Mouse (Mus musculus): ENCODE results near the gene Kif21a. TPM values are rescaled to one million over a fixed set of nuclear protein-coding genes. Genes with fewer than 3 reads are reported as not detected.
A peak's percentile ranks its signal among the peaks of the same experiment; 100 is the strongest.

Gene Kif21a
- polyA plus RNA-seq (2014; fragmentation: Nextera tagmentation; extraction: Ambion mirVana), result 23.3 and 25.9 TPM in 2 replicates

- Histone ChIP-seq H3K4me3 (ENCODE audit: low read depth, low read length) (peak within 1 kb of the TSS; percentile 86), H3K27me3 (ENCODE audit: control insufficient read depth, insufficient read depth, low read length) (no peaks in the 10 kb centered on the region), H3K9ac (replicated peaks; ENCODE audit: low read depth, low read length) (peak within 1 kb of the TSS; percentile 62), H3K27ac (ENCODE audit: low read length) (peak within 1 kb of the TSS; percentile 84), H3K36me3 (ENCODE audit: control insufficient read depth, insufficient read depth, low read length) (no peaks in the 10 kb centered on the region), H3K9me3 (ENCODE audit: control insufficient read depth, low read depth, low read length) (no peaks in the 10 kb centered on the region), H3K4me2 (replicated peaks; ENCODE audit: low read depth, low read length) (peak within 1 kb of the TSS; percentile 99), H3K4me1 (ENCODE audit: control insufficient read depth, insufficient read depth, low read length) (no peaks in the 10 kb centered on the region)
- under 1% methylated on average over 69 of the region's 89 CpGs for WGBS
- ATAC-seq (ENCODE audit: insufficient number of reproducible peaks, insufficient read depth, low FRiP score, low read depth), result peak; percentile 89
Observed at GRCm38 (mm10) chr15:91049496-91050441, at the start of gene Kif21a. TSS of gene Kif21a (minus strand) at chr15:91049948.

- Histone ChIP-seq H3K9me3 (ENCODE audit: control insufficient read depth, low read depth, low read length) (no peaks in the 10 kb centered on the region), H3K4me3 (ENCODE audit: low read depth, low read length) (no peak overlapping the region), H3K27me3 (ENCODE audit: control insufficient read depth, insufficient read depth, low read length) (no peaks in the 10 kb centered on the region), H3K4me2 (replicated peaks; ENCODE audit: low read depth, low read length) (no peak overlapping the region), H3K4me1 (ENCODE audit: control insufficient read depth, insufficient read depth, low read length) (no peaks in the 10 kb centered on the region), H3K36me3 (ENCODE audit: control insufficient read depth, insufficient read depth, low read length) (no peaks in the 10 kb centered on the region), H3K9ac (replicated peaks; ENCODE audit: low read depth, low read length) (no peak overlapping the region), H3K27ac (ENCODE audit: low read length) (no peak overlapping the region)
- 73% methylated on average over 6 of the region's 6 CpGs for WGBS
- ATAC-seq (ENCODE audit: insufficient number of reproducible peaks, insufficient read depth, low FRiP score, low read depth), result no peak
Observed at GRCm38 (mm10) chr15:91096606-91097005, 46.9 kb upstream of the Kif21a start.

- Histone ChIP-seq H3K9me3 (ENCODE audit: control insufficient read depth, low read depth, low read length) (no peaks in the 10 kb centered on the region), H3K4me3 (ENCODE audit: low read depth, low read length) (no peak overlapping the region), H3K27me3 (ENCODE audit: control insufficient read depth, insufficient read depth, low read length) (no peaks in the 10 kb centered on the region), H3K36me3 (ENCODE audit: control insufficient read depth, insufficient read depth, low read length) (no peaks in the 10 kb centered on the region), H3K27ac (ENCODE audit: low read length) (no peak overlapping the region), H3K9ac (replicated peaks; ENCODE audit: low read depth, low read length) (no peak overlapping the region), H3K4me2 (replicated peaks; ENCODE audit: low read depth, low read length) (no peak overlapping the region), H3K4me1 (ENCODE audit: control insufficient read depth, insufficient read depth, low read length) (no peaks in the 10 kb centered on the region)
- 71% methylated on average over 7 of the region's 7 CpGs for WGBS
- no peak for ATAC-seq (ENCODE audit: insufficient number of reproducible peaks, insufficient read depth, low FRiP score, low read depth)
Observed at GRCm38 (mm10) chr15:91089427-91089826, 39.7 kb upstream of the Kif21a start.

- H3K36me3 ChIP-seq (ENCODE audit: control insufficient read depth, insufficient read depth, low read length), result no peaks in the 10 kb centered on the region
- no peak overlapping the region for H3K27ac ChIP-seq (ENCODE audit: low read length)
- ATAC-seq (ENCODE audit: insufficient number of reproducible peaks, insufficient read depth, low FRiP score, low read depth), result no peak
- WGBS, result 66% methylated on average over 12 of the region's 12 CpGs
- H3K4me1 ChIP-seq (ENCODE audit: control insufficient read depth, insufficient read depth, low read length), result no peaks in the 10 kb centered on the region
- H3K4me3 ChIP-seq (ENCODE audit: low read depth, low read length), result no peak overlapping the region
- no peaks in the 10 kb centered on the region for H3K27me3 ChIP-seq (ENCODE audit: control insufficient read depth, insufficient read depth, low read length)
- H3K4me2 ChIP-seq (replicated peaks; ENCODE audit: low read depth, low read length), result no peak overlapping the region
- no peaks in the 10 kb centered on the region for H3K9me3 ChIP-seq (ENCODE audit: control insufficient read depth, low read depth, low read length)
- H3K9ac ChIP-seq (replicated peaks; ENCODE audit: low read depth, low read length), result no peak overlapping the region
Observed at GRCm38 (mm10) chr15:91088071-91088470, 38.3 kb upstream of the Kif21a start.

GRCm38 (mm10) chr15:91077457-91078410 is 28.0 kb upstream of the Kif21a start:
- Histone ChIP-seq H3K4me3 (ENCODE audit: low read depth, low read length) (no peak overlapping the region), H3K36me3 (ENCODE audit: control insufficient read depth, insufficient read depth, low read length) (no peaks in the 10 kb centered on the region), H3K4me2 (replicated peaks; ENCODE audit: low read depth, low read length) (no peak overlapping the region), H3K27ac (ENCODE audit: low read length) (no peak overlapping the region), H3K9ac (replicated peaks; ENCODE audit: low read depth, low read length) (no peak overlapping the region), H3K9me3 (ENCODE audit: control insufficient read depth, low read depth, low read length) (no peaks in the 10 kb centered on the region), H3K4me1 (ENCODE audit: control insufficient read depth, insufficient read depth, low read length) (0 out of 2 replicates have a peak, but pooled peaks cover 2% of the 10 kb centered on the region), H3K27me3 (ENCODE audit: control insufficient read depth, insufficient read depth, low read length) (no peaks in the 10 kb centered on the region)
- WGBS, result 36% methylated on average over 15 of the region's 15 CpGs
- ATAC-seq (ENCODE audit: insufficient number of reproducible peaks, insufficient read depth, low FRiP score, low read depth), result no peak

GRCm38 (mm10) chr15:91072440-91072839 is 22.7 kb upstream of the Kif21a start:
- WGBS, result 84% methylated on average over 1 of the region's 1 CpGs
- H3K4me1 ChIP-seq (ENCODE audit: control insufficient read depth, insufficient read depth, low read length), result no peaks in the 10 kb centered on the region
- H3K4me3 ChIP-seq (ENCODE audit: low read depth, low read length), result no peak overlapping the region
- H3K9me3 ChIP-seq (ENCODE audit: control insufficient read depth, low read depth, low read length), result no peaks in the 10 kb centered on the region
- no peaks in the 10 kb centered on the region for H3K27me3 ChIP-seq (ENCODE audit: control insufficient read depth, insufficient read depth, low read length)
- no peak overlapping the region for H3K27ac ChIP-seq (ENCODE audit: low read length)
- H3K36me3 ChIP-seq (ENCODE audit: control insufficient read depth, insufficient read depth, low read length), result no peaks in the 10 kb centered on the region
- H3K9ac ChIP-seq (replicated peaks; ENCODE audit: low read depth, low read length), result no peak overlapping the region
- ATAC-seq (ENCODE audit: insufficient number of reproducible peaks, insufficient read depth, low FRiP score, low read depth), result no peak
- no peak overlapping the region for H3K4me2 ChIP-seq (replicated peaks; ENCODE audit: low read depth, low read length)

- Histone ChIP-seq H3K4me2 (replicated peaks; ENCODE audit: low read depth, low read length) (no peak overlapping the region), H3K27me3 (ENCODE audit: control insufficient read depth, insufficient read depth, low read length) (no peaks in the 10 kb centered on the region), H3K36me3 (ENCODE audit: control insufficient read depth, insufficient read depth, low read length) (no peaks in the 10 kb centered on the region), H3K4me3 (ENCODE audit: low read depth, low read length) (no peak overlapping the region), H3K9me3 (ENCODE audit: control insufficient read depth, low read depth, low read length) (no peaks in the 10 kb centered on the region), H3K9ac (replicated peaks; ENCODE audit: low read depth, low read length) (no peak overlapping the region), H3K27ac (ENCODE audit: low read length) (no peak overlapping the region), H3K4me1 (ENCODE audit: control insufficient read depth, insufficient read depth, low read length) (no peaks in the 10 kb centered on the region)
- WGBS, result 80% methylated on average over 12 of the region's 12 CpGs
- no peak for ATAC-seq (ENCODE audit: insufficient number of reproducible peaks, insufficient read depth, low FRiP score, low read depth)
Observed at GRCm38 (mm10) chr15:91064310-91064826, 14.6 kb upstream of the Kif21a start.

GRCm38 (mm10) chr15:91063845-91064244 is 14.1 kb upstream of the Kif21a start:
- no peaks in the 10 kb centered on the region for H3K9me3 ChIP-seq (ENCODE audit: control insufficient read depth, low read depth, low read length)
- H3K27ac ChIP-seq (ENCODE audit: low read length), result no peak overlapping the region
- H3K27me3 ChIP-seq (ENCODE audit: control insufficient read depth, insufficient read depth, low read length), result no peaks in the 10 kb centered on the region
- no peak overlapping the region for H3K4me2 ChIP-seq (replicated peaks; ENCODE audit: low read depth, low read length)
- 66% methylated on average over 7 of the region's 7 CpGs for WGBS
- H3K4me3 ChIP-seq (ENCODE audit: low read depth, low read length), result no peak overlapping the region
- H3K36me3 ChIP-seq (ENCODE audit: control insufficient read depth, insufficient read depth, low read length), result no peaks in the 10 kb centered on the region
- no peak overlapping the region for H3K9ac ChIP-seq (replicated peaks; ENCODE audit: low read depth, low read length)
- H3K4me1 ChIP-seq (ENCODE audit: control insufficient read depth, insufficient read depth, low read length), result no peaks in the 10 kb centered on the region
- ATAC-seq (ENCODE audit: insufficient number of reproducible peaks, insufficient read depth, low FRiP score, low read depth), result no peak
